Mouse (Mus musculus): ENCODE data around the gene St6galnac1.

The St6galnac1 gene

GRCm38 (mm10) chr11:116726156-116726555, 49.2 kb downstream of the St6galnac1 start:
- DNase-seq (ENCODE audit: low spot score in 2 of 2): no peak

DNA sequence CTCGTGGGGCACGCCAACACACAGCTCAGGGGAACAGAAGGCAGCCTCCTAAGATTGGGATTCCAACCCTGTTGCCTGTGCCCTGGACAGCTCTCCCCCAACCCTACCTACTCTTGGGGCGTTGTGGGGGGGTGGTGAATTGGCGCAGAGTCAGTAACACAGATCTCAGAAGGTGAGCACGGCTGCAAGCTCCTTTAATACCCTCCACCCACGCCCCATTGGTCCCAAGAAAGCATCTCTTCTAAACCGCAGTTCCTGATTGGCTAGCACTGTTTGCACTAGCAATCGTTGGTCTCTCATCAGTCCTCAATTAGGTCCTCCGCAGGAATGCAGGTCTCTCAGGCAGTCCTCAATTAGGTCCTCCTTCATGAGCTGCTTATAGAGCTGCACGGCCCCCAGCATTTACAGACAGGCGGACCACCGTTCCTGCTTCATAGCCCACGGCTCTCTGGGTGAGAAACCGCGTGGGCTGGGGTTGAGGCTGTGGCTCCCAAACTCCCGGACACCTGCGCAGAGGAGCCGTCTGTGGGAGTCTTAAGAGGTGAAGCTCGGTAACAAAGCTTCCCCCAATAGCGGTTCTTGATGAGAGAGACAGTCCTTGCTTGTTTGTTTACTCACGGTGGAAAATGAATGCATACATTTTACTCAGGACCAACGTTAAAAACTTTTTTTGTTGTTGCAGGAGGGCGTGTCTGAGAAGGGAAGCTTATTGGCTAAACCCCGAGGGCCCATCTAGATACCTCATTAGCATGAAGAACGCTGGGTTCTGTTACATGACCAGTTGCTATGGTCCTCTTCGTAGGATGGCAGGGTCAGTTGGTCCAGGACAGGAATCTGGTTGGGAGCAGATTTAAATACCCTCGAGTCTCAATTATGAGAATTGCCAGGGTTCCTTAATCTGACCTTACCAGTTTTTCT, 50.0 kb downstream of the St6galnac1 start:
- no peak for DNase-seq (ENCODE audit: low spot score in 2 of 2)

GRCm38 (mm10) chr11:116723064-116723463, 52.2 kb downstream of the St6galnac1 start:
- DNase-seq (ENCODE audit: low spot score in 2 of 2): no peak

DNA sequence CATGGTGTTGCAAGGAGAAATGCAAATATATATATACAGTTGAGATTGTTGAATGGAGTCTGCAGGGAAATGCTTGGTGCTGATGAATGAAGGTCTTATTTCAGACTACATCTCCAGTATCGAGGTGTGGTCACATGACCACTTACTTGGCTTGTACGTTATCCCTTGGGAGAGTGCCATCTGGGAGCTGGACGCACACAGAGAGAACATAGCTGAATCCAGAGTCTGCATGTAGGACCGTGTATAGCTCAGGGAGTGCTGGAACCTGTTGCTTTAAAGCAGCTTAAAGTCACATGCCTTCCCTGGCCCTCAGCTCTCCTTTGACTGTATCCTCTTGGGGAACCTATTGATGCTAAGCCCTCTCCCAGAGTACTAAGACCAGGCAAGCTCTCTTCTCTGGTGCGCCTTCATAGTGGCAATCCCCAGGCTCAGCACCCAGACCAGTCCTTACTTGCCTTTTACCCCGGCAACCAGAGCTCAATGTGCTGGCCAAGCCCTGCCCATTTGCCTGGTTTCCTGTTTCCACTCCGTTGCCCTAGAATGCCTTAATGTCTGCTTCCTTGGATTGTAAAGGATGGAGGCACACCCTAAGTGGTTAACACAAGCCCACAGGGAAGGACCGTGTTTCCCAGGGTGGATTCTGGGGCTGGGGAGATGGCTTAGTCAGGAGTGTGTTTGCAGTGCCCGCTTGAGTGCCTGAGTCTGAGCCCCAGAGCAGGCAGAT, 53.6 kb downstream of the St6galnac1 start:
- DNase-seq (ENCODE audit: low spot score in 2 of 2): no peak

DNA sequence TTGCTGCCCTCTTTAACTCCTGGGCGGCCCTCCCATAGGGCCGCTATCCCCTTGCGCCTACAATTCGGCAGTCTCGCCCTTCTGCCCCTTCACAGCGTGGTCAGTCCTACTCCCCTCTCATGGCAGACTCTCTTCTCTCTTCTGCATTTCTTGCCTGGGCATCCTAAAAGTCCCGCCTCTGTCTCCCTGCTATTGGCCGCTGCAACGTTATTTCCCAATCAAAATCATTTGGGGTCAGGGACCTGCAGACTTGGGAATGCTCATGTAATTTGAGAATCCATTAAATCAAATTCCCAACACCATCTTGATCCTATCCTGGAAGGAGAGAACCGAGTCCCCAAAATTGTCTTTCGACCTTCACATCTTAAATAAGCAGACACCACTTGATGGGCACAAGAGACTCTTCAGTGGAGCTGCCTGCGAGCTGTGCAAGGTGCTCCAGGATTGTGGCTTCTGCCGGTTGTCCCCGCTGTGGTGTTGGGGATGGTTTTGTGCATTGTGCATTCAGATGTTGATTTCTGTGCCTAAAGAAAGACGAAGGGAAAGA, 54.9 kb downstream of the St6galnac1 start:
- no peak for DNase-seq (ENCODE audit: low spot score in 2 of 2)
